Mouse (Mus musculus): ENCODE data around the gene Tasp1. TPM values are rescaled to one million over a fixed set of nuclear protein-coding genes. Genes with fewer than 3 reads are reported as not detected.
A peak's percentile ranks its signal among the peaks of the same experiment; 100 is the strongest.

Tasp1 gene
- total RNA-seq, 2 experiments from 2014 or later, result 34.1 to 36.1 TPM

DNA sequence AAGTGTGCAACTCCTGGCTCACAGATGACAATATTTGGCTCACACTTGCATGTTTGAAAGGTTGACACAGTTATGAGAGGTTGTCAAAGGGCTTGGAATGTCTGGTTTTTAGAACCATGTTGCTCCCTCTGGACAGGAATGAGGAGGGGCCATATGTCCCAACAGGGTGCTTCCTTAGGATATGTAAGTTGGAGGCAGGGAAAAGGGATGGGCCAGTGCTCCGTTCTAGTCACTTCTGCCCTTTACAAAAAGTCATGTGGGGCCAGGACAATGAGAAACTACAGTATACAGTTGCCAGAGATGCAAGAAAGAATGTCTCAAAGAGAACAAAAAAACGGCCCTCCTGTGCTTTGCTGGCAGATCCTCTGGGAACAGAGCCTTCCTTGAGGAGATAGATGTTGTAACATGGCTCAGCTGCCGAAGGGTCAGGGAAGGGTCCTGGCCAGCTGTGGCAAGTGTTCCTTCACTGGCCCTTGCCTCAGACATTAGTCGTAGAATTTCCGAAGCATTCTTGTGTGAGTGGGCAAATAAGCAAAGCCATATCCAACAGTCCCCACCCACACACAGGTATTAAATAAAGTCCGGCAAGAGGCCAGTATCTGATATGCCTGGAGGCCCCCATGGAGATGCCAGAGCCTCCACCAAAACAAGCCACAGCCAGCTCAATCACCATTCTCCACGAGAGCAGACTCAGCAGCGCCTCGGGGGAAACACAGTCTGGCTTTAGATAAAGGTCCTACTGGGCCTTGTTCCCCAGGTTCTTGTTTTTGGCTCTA, 274.1 kb downstream of the Tasp1 start:
- DNase-seq (ENCODE audit: low spot score in 2 of 2), result no peak
- intact Hi-C loops (cut with DNase I), result no loop called here

DNA sequence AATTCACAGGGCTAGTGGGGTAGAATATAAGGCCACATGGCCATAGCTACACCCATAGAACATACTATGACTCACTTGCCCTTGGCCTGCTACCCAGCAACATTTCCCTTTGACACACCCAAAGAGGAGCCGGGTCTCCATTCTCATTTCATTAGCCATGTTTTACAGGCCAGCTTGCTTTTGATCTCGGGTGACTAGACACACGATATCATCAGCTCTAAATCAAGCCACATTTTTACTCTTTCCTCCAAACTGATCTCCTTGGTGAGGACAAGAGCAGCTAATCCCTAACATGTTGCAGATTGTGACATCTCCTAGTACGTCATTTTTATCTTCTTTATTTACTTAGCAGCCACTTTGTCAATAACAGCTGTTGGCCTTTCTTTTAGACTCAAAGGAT, 277.9 kb downstream of the Tasp1 start:
- DNase-seq (ENCODE audit: low spot score in 2 of 2), result no peak
- intact Hi-C loops (cut with DNase I), result no loop called here

DNA sequence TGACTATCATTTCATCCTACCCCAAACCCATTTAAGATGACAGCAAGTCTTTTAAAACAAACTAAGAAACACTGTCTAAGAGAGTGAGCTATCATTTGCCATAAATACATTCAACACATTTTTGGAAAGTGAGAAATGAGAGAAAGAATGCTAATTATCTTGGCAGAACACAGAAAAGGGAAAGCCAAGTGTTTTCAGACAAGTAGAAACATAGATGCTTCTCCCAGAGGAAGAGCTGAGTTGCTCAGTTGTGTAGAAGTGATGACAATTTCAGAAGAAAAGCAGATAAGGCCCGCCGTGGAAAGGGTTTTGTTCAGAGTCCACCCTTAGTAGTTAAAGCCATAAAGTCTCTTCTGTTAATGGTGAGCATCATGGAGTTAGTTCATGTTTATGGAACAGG, 281.7 kb downstream of the Tasp1 start:
- intact Hi-C loops (cut with DNase I), result no loop called here
- DNase-seq (ENCODE audit: low spot score in 2 of 2), result peak in 1 of 2 experiments; percentile 67

DNA sequence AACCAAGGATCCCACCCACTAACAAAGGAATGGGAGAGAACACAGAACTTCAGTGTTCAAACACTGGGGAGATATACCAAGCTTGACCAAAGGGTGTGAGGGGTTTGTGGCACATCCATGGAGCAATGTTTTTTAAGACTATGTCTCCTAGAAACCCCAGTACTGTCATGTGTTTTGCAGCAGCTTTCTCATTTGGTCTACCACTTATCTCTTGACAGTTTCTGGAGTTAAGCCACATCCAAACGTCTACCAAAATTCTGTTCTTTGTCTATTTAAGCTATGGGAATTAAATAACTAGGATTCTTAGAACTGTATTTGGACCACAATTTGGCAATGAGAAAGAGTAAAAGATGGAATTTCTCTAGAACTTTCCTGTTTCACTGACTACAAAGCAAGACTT, 282.1 kb downstream of the Tasp1 start:
- intact Hi-C loops (cut with DNase I), result no loop called here
- peak in 1 of 2 experiments; percentile 49 for DNase-seq (ENCODE audit: low spot score in 2 of 2)

Other genes with a start within 250 kb of the Tasp1 start
- gene Gm17374, start 85.2 kb upstream of the Tasp1 start, total RNA-seq (2021), result not detected
- 10 to 100 TPM; 20.9 to 24.5 TPM for gene Esf1, start 103.8 kb upstream of the Tasp1 start, total RNA-seq (2021)
- gene Ndufaf5, start 103.8 kb upstream of the Tasp1 start, total RNA-seq (2021), result 10 to 100 TPM; 49.9 to 52.4 TPM

Data from left cerebral cortex, postnatal 25 days (tissue).